Mouse (Mus musculus): ENCODE measurements around the gene Sell.

The Sell gene

GRCm38 (mm10) chr1:164123836-164124235, 62.1 kb downstream of the Sell start:
- ATAC-seq (ENCODE audit: insufficient number of reproducible peaks, low FRiP score, low TSS enrichment): no peak

GRCm38 (mm10) chr1:164130013-164130412, 68.2 kb downstream of the Sell start:
- ATAC-seq (ENCODE audit: insufficient number of reproducible peaks, low FRiP score, low TSS enrichment): no peak

DNA sequence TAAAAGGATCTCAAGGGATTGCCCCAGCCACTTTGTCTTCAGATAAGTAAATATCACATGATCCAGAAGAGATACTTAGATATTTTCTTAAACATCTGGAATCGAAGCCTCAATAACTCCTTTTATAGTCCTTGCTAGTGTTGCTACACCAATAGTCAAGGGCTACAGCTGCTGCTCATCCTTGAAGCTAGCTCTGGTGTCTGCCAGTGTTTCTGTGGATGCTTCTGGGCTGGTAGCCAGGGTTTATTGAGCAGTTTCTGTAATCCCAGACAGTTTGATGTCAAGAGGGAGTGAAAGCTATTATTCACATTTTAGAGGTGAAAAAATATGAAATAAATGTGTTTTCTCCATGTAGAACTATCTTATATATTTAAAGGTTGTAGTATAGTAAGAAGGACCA, 70.8 kb downstream of the Sell start:
- ATAC-seq (ENCODE audit: insufficient number of reproducible peaks, low FRiP score, low TSS enrichment): no peak
